Mouse (Mus musculus) brain, embryonic 14.5 days (tissue): Measurements from ENCODE around the gene Ttll10. TPM values are rescaled to one million over a fixed set of nuclear protein-coding genes. Genes with fewer than 3 reads are reported as not detected.
A peak's percentile ranks its signal among the peaks of the same experiment; 100 is the strongest.

Experiments used
- DNase-seq: peaks from one replicate; pipeline ENCODE4 v3.0.0-alpha.2; 2011; ENCODE audit warnings: low read depth
- CTCF ChIP-seq: fragments of 200-500 bp; IDR thresholded peaks from 2 replicates; pipeline ENCODE4 v1.5.1; 2012; ENCODE audit warnings: inconsistent platforms, mild to moderate bottlenecking, moderate library complexity, borderline replicate concordance; ENCODE audit not compliant: insufficient read depth, insufficient read length; ENCODE audit errors: extremely low read depth
- POLR2A ChIP-seq: fragments of 200-500 bp; IDR thresholded peaks from 2 replicates; pipeline ENCODE4 v1.6.1; 2012; ENCODE audit warnings: mild to moderate bottlenecking, inconsistent platforms, borderline replicate concordance; ENCODE audit not compliant: poor library complexity, insufficient read depth, insufficient read length, severe bottlenecking; ENCODE audit errors: extremely low read depth
- polyA plus RNA-seq: library from polyadenylated mRNA; depleted of rRNA; stranded (reverse); fragments of >200 nt; gene quantifications from 2 replicates; pipeline ENCODE4 v1.2.3, GENCODE M21; 2012

The Ttll10 gene
- polyA plus RNA-seq, 1 experiment = 0.05 TPM

DNA sequence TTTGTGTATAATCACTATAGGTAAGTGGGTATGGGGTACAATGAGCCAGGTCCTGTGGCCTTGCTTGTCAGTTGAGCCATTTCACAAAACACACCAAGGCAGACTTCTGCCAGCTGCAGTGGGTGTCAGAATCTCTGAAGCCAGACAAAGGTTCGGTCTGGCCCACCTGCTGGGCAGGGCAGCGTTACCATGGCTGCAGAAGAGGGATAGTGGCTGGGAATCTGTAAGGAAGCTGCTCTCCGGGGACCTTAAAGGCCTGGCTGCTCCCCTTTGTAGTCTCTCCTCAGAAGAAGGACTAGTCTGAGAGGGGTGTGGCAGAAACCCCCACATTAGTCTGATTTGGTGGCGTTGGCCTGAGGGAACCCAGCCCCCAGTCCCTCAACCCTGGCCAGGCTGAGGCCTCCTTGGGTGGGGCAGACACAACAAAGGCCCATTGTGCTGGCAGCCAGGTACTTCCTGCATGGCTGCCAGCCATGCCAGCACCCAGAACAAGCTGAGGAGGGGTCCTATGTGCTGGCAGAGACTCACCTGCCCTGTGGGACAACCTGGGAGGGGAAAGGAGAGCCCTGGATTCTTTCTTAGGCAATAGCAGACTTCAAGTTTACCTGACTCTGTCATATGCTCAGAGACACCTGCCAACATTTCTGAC is 4.8 kb upstream of the Ttll10 start:
- peak; percentile 41 for DNase-seq
- TF ChIP-seq CTCF (no peak), POLR2A (no peak)

GRCm38 (mm10) chr4:156059713-156060112 is 499 bp upstream of the Ttll10 start:
- DNase-seq = no peak
- TF ChIP-seq POLR2A (no peak), CTCF (no peak)

- TF ChIP-seq POLR2A (no peak), CTCF (no peak)
- no peak for DNase-seq
Measured at GRCm38 (mm10) chr4:156058826-156059225, 388 bp downstream of the Ttll10 start.

- TF ChIP-seq CTCF = no peak
- no peak for DNase-seq
Measured at GRCm38 (mm10) chr4:156057702-156058101, 1.5 kb downstream of the Ttll10 start.

DNA sequence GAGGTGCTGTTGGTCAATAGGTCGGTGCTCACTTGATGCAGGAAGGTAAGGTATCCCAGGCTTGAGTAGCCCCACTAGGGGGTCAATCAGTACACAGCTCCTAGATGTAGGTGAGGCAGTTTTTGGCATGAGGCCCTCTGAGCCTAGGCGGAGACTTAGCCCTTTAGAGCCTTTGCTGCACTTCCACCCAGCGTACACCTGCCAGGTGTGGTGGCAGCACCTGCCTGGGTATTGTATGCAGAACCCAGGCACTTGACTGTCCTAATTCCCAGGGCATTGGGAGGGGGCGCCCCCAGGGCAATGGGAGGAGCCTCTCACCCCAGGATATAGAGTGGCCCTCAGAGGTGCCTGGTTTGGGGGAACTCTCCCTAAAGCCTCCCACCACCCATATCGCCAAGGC is 4.0 kb downstream of the Ttll10 start:
- TF ChIP-seq POLR2A (no peak), CTCF (no peak)
- DNase-seq = no peak

- no peak for DNase-seq
- no peak for TF ChIP-seq CTCF
- no peak for TF ChIP-seq POLR2A
Measured at GRCm38 (mm10) chr4:156054606-156055005, 4.6 kb downstream of the Ttll10 start.

- no peak for TF ChIP-seq POLR2A
- TF ChIP-seq CTCF = no peak
- DNase-seq = no peak
Measured at GRCm38 (mm10) chr4:156054130-156054529, 5.1 kb downstream of the Ttll10 start.

DNA sequence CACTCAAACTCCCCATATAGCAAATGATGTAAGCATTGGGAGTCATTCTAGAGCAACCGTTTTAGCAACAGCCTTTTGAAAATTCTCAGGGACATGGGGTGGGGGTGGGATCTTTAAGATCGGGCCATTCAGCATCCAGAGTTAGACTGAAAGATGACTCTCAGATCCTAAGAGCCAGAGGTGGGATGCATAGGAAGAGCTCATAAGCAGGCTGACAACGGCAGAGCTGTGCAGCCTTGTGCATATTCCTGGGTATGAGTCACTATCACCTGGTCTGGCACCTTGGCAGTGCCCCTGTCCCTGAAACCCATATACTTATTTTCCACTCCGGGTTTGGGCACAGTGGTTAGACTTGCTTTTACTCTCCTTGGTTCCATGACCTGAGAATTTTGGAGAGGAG is 6.1 kb downstream of the Ttll10 start:
- TF ChIP-seq POLR2A (no peak), CTCF (no peak)

GRCm38 (mm10) chr4:156050391-156050980 is 8.7 kb downstream of the Ttll10 start:
- no peak for TF ChIP-seq CTCF
- TF ChIP-seq POLR2A = no peak
- peak; percentile 20 for DNase-seq

More for the DNA sequence above, 6.1 kb downstream of the Ttll10 start:
- DNase-seq = no peak

GRCm38 (mm10) chr4:156049779-156050178 is 9.4 kb downstream of the Ttll10 start:
- no peak for DNase-seq
- TF ChIP-seq CTCF = no peak
- no peak for TF ChIP-seq POLR2A

DNA sequence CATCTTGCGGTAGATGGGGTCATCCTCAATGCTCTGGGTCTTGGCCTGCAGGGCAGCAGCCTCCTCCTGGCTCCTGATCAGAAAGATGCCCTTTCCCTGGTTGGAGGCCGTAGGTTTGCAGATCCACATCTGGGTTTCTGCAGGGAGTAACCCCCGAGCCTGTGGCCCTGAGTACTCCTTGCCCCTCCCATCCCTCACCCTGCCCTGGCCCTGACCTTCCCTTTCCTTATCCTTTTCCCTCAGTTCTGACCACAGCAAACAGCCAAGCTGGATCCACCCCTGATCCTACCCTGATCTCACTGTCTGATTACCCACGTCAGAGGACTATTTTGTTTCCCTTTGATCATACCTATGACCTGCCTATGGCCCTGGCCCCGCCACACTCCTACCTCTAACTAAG is 14.5 kb downstream of the Ttll10 start:
- TF ChIP-seq CTCF = no peak
- TF ChIP-seq POLR2A = no peak
- no peak for DNase-seq

- DNase-seq = no peak
- no peak for TF ChIP-seq POLR2A
Measured at GRCm38 (mm10) chr4:156034901-156035300, 24.3 kb downstream of the Ttll10 start.
